Mouse (Mus musculus): ENCODE measurements around the gene Crybb1. TPM values are rescaled to one million over a fixed set of nuclear protein-coding genes. Genes with fewer than 3 reads are reported as not detected.

Crybb1 gene
- total and polyA plus RNA-seq, 2 experiments: not detected

- Histone ChIP-seq H3K27me3 (ENCODE audit: control insufficient read depth, insufficient read depth, low read length) (no peaks in the 10 kb centered on the region), H3K79me2 (ENCODE audit: control insufficient read depth, insufficient read depth, low read length) (no peaks in the 10 kb centered on the region), H3K27ac (replicated peaks; ENCODE audit: insufficient read depth, low read depth, low read length) (no peak overlapping the region; the same call in none of the 2 replicates), H3K9ac (ENCODE audit: low read depth, low read length) (no peak overlapping the region), H3K4me3 (ENCODE audit: insufficient read depth, low read depth, low read length) (no peak overlapping the region), H3K36me3 (ENCODE audit: control insufficient read depth, insufficient read depth, low read length) (no peaks in the 10 kb centered on the region), H3K4me1 (ENCODE audit: control insufficient read depth, insufficient read depth, low read length) (peaks cover 7% of the 10 kb centered on the region; the same call in 1 of the 2 replicates)
- DNase-seq (ENCODE audit: extremely low read depth, low read depth, low spot score): peak; percentile 30
- 35% methylated on average over 5 of the region's 5 CpGs for WGBS
- TF ChIP-seq POLR2A (IDR thresholded peaks at IDR 0.05; ENCODE audit: extremely low read depth, insufficient read depth, low read length) (no peak), CTCF (IDR thresholded peaks at IDR 0.05; ENCODE audit: low read depth, low read length) (no peak)
Measured at GRCm38 (mm10) chr5:112243041-112243440, 12.6 kb upstream of the Crybb1 start.

- DNase-seq (ENCODE audit: extremely low read depth, low read depth, low spot score): no peak
- Histone ChIP-seq H3K4me3 (ENCODE audit: insufficient read depth, low read depth, low read length) (no peak overlapping the region), H3K79me2 (ENCODE audit: control insufficient read depth, insufficient read depth, low read length) (no peaks in the 10 kb centered on the region), H3K4me1 (ENCODE audit: control insufficient read depth, insufficient read depth, low read length) (peaks cover 7% of the 10 kb centered on the region; the same call in 1 of the 2 replicates), H3K36me3 (ENCODE audit: control insufficient read depth, insufficient read depth, low read length) (no peaks in the 10 kb centered on the region), H3K27me3 (ENCODE audit: control insufficient read depth, insufficient read depth, low read length) (no peaks in the 10 kb centered on the region), H3K9ac (ENCODE audit: low read depth, low read length) (no peak overlapping the region), H3K27ac (replicated peaks; ENCODE audit: insufficient read depth, low read depth, low read length) (peak overlapping the region; percentile 5; the same call in 1 of the 2 replicates)
- 60% methylated on average over 10 of the region's 10 CpGs for WGBS
- TF ChIP-seq CTCF (IDR thresholded peaks at IDR 0.05; ENCODE audit: low read depth, low read length): no peak
- no peak for TF ChIP-seq POLR2A (IDR thresholded peaks at IDR 0.05; ENCODE audit: extremely low read depth, insufficient read depth, low read length)
Measured at GRCm38 (mm10) chr5:112243539-112244274, 11.9 kb upstream of the Crybb1 start.

GRCm38 (mm10) chr5:112244275-112244562 lies 11.4 kb upstream of the Crybb1 start:
- Histone ChIP-seq H3K36me3 (ENCODE audit: control insufficient read depth, insufficient read depth, low read length) (no peaks in the 10 kb centered on the region), H3K79me2 (ENCODE audit: control insufficient read depth, insufficient read depth, low read length) (no peaks in the 10 kb centered on the region), H3K27ac (replicated peaks; ENCODE audit: insufficient read depth, low read depth, low read length) (0 out of 2 replicates have a peak overlapping the region, but pooled peaks have one; percentile 5), H3K4me3 (ENCODE audit: insufficient read depth, low read depth, low read length) (no peak overlapping the region), H3K4me1 (ENCODE audit: control insufficient read depth, insufficient read depth, low read length) (peaks cover 7% of the 10 kb centered on the region; the same call in 1 of the 2 replicates), H3K27me3 (ENCODE audit: control insufficient read depth, insufficient read depth, low read length) (no peaks in the 10 kb centered on the region), H3K9ac (ENCODE audit: low read depth, low read length) (no peak overlapping the region)
- no peak for TF ChIP-seq CTCF (IDR thresholded peaks at IDR 0.05; ENCODE audit: low read depth, low read length)
- no peak for TF ChIP-seq POLR2A (IDR thresholded peaks at IDR 0.05; ENCODE audit: extremely low read depth, insufficient read depth, low read length)
- WGBS: 54% methylated on average over 1 of the region's 1 CpGs
- DNase-seq (ENCODE audit: extremely low read depth, low read depth, low spot score): no peak

- Histone ChIP-seq H3K79me2 (ENCODE audit: control insufficient read depth, insufficient read depth, low read length) (no peaks in the 10 kb centered on the region), H3K27ac (replicated peaks; ENCODE audit: insufficient read depth, low read depth, low read length) (no peak overlapping the region), H3K4me1 (ENCODE audit: control insufficient read depth, insufficient read depth, low read length) (peaks cover 7% of the 10 kb centered on the region; the same call in 1 of the 2 replicates), H3K36me3 (ENCODE audit: control insufficient read depth, insufficient read depth, low read length) (no peaks in the 10 kb centered on the region), H3K27me3 (ENCODE audit: control insufficient read depth, insufficient read depth, low read length) (no peaks in the 10 kb centered on the region), H3K4me3 (ENCODE audit: insufficient read depth, low read depth, low read length) (no peak overlapping the region), H3K9ac (ENCODE audit: low read depth, low read length) (no peak overlapping the region)
- TF ChIP-seq CTCF (IDR thresholded peaks at IDR 0.05; ENCODE audit: low read depth, low read length) (no peak), POLR2A (IDR thresholded peaks at IDR 0.05; ENCODE audit: extremely low read depth, insufficient read depth, low read length) (no peak)
- DNase-seq (ENCODE audit: extremely low read depth, low read depth, low spot score): no peak
- WGBS: 50% methylated on average over 8 of the region's 8 CpGs
Measured at GRCm38 (mm10) chr5:112244890-112245615, 10.6 kb upstream of the Crybb1 start.

GRCm38 (mm10) chr5:112247399-112247798 lies 8.2 kb upstream of the Crybb1 start:
- Histone ChIP-seq H3K4me1 (ENCODE audit: control insufficient read depth, insufficient read depth, low read length) (peaks cover 7% of the 10 kb centered on the region; the same call in 1 of the 2 replicates), H3K79me2 (ENCODE audit: control insufficient read depth, insufficient read depth, low read length) (no peaks in the 10 kb centered on the region), H3K27me3 (ENCODE audit: control insufficient read depth, insufficient read depth, low read length) (no peaks in the 10 kb centered on the region), H3K4me3 (ENCODE audit: insufficient read depth, low read depth, low read length) (no peak overlapping the region), H3K9ac (ENCODE audit: low read depth, low read length) (no peak overlapping the region), H3K27ac (replicated peaks; ENCODE audit: insufficient read depth, low read depth, low read length) (no peak overlapping the region), H3K36me3 (ENCODE audit: control insufficient read depth, insufficient read depth, low read length) (no peaks in the 10 kb centered on the region)
- TF ChIP-seq CTCF (IDR thresholded peaks at IDR 0.05; ENCODE audit: low read depth, low read length) (no peak), POLR2A (IDR thresholded peaks at IDR 0.05; ENCODE audit: extremely low read depth, insufficient read depth, low read length) (no peak)
- WGBS: 40% methylated on average over 8 of the region's 8 CpGs
- DNase-seq (ENCODE audit: extremely low read depth, low read depth, low spot score): no peak
